Mouse (Mus musculus): ENCODE measurements around the gene Crispld2. TPM values are rescaled to one million over a fixed set of nuclear protein-coding genes. Genes with fewer than 3 reads are reported as not detected.

The Crispld2 gene
- total RNA-seq (2014; rRNA removed) (3.5 and 5.6 TPM in 2 replicates), polyA plus RNA-seq (2015; fragmentation: Nextera tagmentation; extraction: Ambion mirVana) (2.5 and 2.6 TPM in 2 replicates)

- ATAC-seq: peak; percentile 89
- Histone ChIP-seq H3K9me3 (ENCODE audit: low read length) (no peaks in the 10 kb centered on the region), H3K4me3 (ENCODE audit: low read length) (peak within 1 kb of the TSS; percentile 34), H3K4me2 (ENCODE audit: low read depth, low read length) (peak within 1 kb of the TSS; percentile 65), H3K4me1 (ENCODE audit: insufficient read depth, low read length) (0 out of 2 replicates have a peak, but pooled peaks cover 8% of the 10 kb centered on the region), H3K27me3 (ENCODE audit: insufficient read depth, low read length) (peaks cover 5% of the 10 kb centered on the region), H3K27ac (no peak within 1 kb of the TSS), H3K36me3 (ENCODE audit: insufficient read depth, low read length) (no peaks in the 10 kb centered on the region), H3K9ac (replicated peaks; ENCODE audit: low read length) (peak within 1 kb of the TSS; percentile 35; the same call in 1 of the 2 replicates)
- DNase-seq (ENCODE audit: low spot score): peak; percentile 88
- under 1% methylated on average over 25 of the region's 25 CpGs for WGBS
- TF ChIP-seq CTCF (IDR thresholded peaks at IDR 0.05; ENCODE audit: low read depth): peak; percentile 17; the same call in 1 of the 2 replicates
These were observed at the start of gene Crispld2 for GRCm38 (mm10) chr8:119992249-119992648. Gene Crispld2 (plus strand): TSS chr8:119992438.

- Histone ChIP-seq H3K4me1 (ENCODE audit: insufficient read depth, low read length) (no peaks in the 10 kb centered on the region), H3K27me3 (ENCODE audit: insufficient read depth, low read length) (no peaks in the 10 kb centered on the region), H3K36me3 (ENCODE audit: insufficient read depth, low read length) (peaks cover 19% of the 10 kb centered on the region), H3K9me3 (ENCODE audit: low read length) (no peaks in the 10 kb centered on the region), H3K27ac (no peak overlapping the region), H3K4me2 (ENCODE audit: low read depth, low read length) (no peak overlapping the region), H3K9ac (replicated peaks; ENCODE audit: low read length) (no peak overlapping the region), H3K4me3 (ENCODE audit: low read length) (no peak overlapping the region)
- ATAC-seq (no peak), DNase-seq (ENCODE audit: low spot score) (no peak)
- TF ChIP-seq CTCF (IDR thresholded peaks at IDR 0.05; ENCODE audit: low read depth): no peak
- 90% methylated on average over 10 of the region's 10 CpGs for WGBS
These were observed 48.6 kb upstream of the Crispld2 start for GRCm38 (mm10) chr8:119943616-119944015.

- WGBS: 57% methylated on average over 9 of the region's 9 CpGs
- Histone ChIP-seq H3K9ac (replicated peaks; ENCODE audit: low read length) (no peak overlapping the region), H3K27me3 (ENCODE audit: insufficient read depth, low read length) (no peaks in the 10 kb centered on the region), H3K4me3 (ENCODE audit: low read length) (no peak overlapping the region), H3K4me2 (ENCODE audit: low read depth, low read length) (no peak overlapping the region), H3K36me3 (ENCODE audit: insufficient read depth, low read length) (peaks cover 19% of the 10 kb centered on the region), H3K9me3 (ENCODE audit: low read length) (no peaks in the 10 kb centered on the region), H3K27ac (no peak overlapping the region), H3K4me1 (ENCODE audit: insufficient read depth, low read length) (no peaks in the 10 kb centered on the region)
- DNase-seq (ENCODE audit: low spot score) (peak; percentile 86), ATAC-seq (peak; percentile 53)
- peak; percentile 96 for TF ChIP-seq CTCF (IDR thresholded peaks at IDR 0.05; ENCODE audit: low read depth)
These were observed 48.0 kb upstream of the Crispld2 start for GRCm38 (mm10) chr8:119944096-119944811.

GRCm38 (mm10) chr8:119946326-119946865, 45.8 kb upstream of the Crispld2 start:
- Histone ChIP-seq H3K9ac (replicated peaks; ENCODE audit: low read length) (no peak overlapping the region), H3K27ac (no peak overlapping the region), H3K36me3 (ENCODE audit: insufficient read depth, low read length) (peaks cover 31% of the 10 kb centered on the region), H3K4me3 (ENCODE audit: low read length) (no peak overlapping the region), H3K9me3 (ENCODE audit: low read length) (no peaks in the 10 kb centered on the region), H3K4me2 (ENCODE audit: low read depth, low read length) (no peak overlapping the region), H3K4me1 (ENCODE audit: insufficient read depth, low read length) (no peaks in the 10 kb centered on the region), H3K27me3 (ENCODE audit: insufficient read depth, low read length) (no peaks in the 10 kb centered on the region)
- ATAC-seq (no peak), DNase-seq (ENCODE audit: low spot score) (no peak)
- 70% methylated on average over 8 of the region's 8 CpGs for WGBS
- no peak for TF ChIP-seq CTCF (IDR thresholded peaks at IDR 0.05; ENCODE audit: low read depth)

GRCm38 (mm10) chr8:119947653-119948052, 44.6 kb upstream of the Crispld2 start:
- DNase-seq (ENCODE audit: low spot score) (no peak), ATAC-seq (no peak)
- Histone ChIP-seq H3K36me3 (ENCODE audit: insufficient read depth, low read length) (peaks cover 29% of the 10 kb centered on the region), H3K27me3 (ENCODE audit: insufficient read depth, low read length) (no peaks in the 10 kb centered on the region), H3K9ac (replicated peaks; ENCODE audit: low read length) (no peak overlapping the region), H3K4me3 (ENCODE audit: low read length) (no peak overlapping the region), H3K4me2 (ENCODE audit: low read depth, low read length) (no peak overlapping the region), H3K4me1 (ENCODE audit: insufficient read depth, low read length) (no peaks in the 10 kb centered on the region), H3K9me3 (ENCODE audit: low read length) (no peaks in the 10 kb centered on the region), H3K27ac (no peak overlapping the region)
- TF ChIP-seq CTCF (IDR thresholded peaks at IDR 0.05; ENCODE audit: low read depth): no peak
- WGBS: 70% methylated on average over 19 of the region's 19 CpGs

GRCm38 (mm10) chr8:119948340-119948739, 43.9 kb upstream of the Crispld2 start:
- no peaks in the 10 kb centered on the region for H3K9me3 ChIP-seq (ENCODE audit: low read length)
- H3K36me3 ChIP-seq (ENCODE audit: insufficient read depth, low read length): peaks cover 33% of the 10 kb centered on the region
- ATAC-seq (no peak), DNase-seq (ENCODE audit: low spot score) (peak; percentile 21)
- H3K9ac ChIP-seq (replicated peaks; ENCODE audit: low read length): no peak overlapping the region
- no peak overlapping the region for H3K4me3 ChIP-seq (ENCODE audit: low read length)
- WGBS: 62% methylated on average over 15 of the region's 15 CpGs
- H3K4me2 ChIP-seq (ENCODE audit: low read depth, low read length): no peak overlapping the region
- H3K27ac ChIP-seq: no peak overlapping the region
- H3K4me1 ChIP-seq (ENCODE audit: insufficient read depth, low read length): no peaks in the 10 kb centered on the region
- 0 out of 2 replicates have a peak, but pooled peaks have one; percentile 9 for TF ChIP-seq CTCF (IDR thresholded peaks at IDR 0.05; ENCODE audit: low read depth)
- no peaks in the 10 kb centered on the region for H3K27me3 ChIP-seq (ENCODE audit: insufficient read depth, low read length)

- ATAC-seq: no peak
- WGBS: 60% methylated on average over 7 of the region's 7 CpGs
- H3K27me3 ChIP-seq (ENCODE audit: insufficient read depth, low read length): no peaks in the 10 kb centered on the region
- no peak overlapping the region for H3K27ac ChIP-seq
- no peaks in the 10 kb centered on the region for H3K9me3 ChIP-seq (ENCODE audit: low read length)
- no peak for DNase-seq (ENCODE audit: low spot score)
- H3K4me1 ChIP-seq (ENCODE audit: insufficient read depth, low read length): no peaks in the 10 kb centered on the region
- H3K36me3 ChIP-seq (ENCODE audit: insufficient read depth, low read length): peaks cover 70% of the 10 kb centered on the region
- no peak overlapping the region for H3K4me2 ChIP-seq (ENCODE audit: low read depth, low read length)
- no peak overlapping the region for H3K4me3 ChIP-seq (ENCODE audit: low read length)
- no peak for TF ChIP-seq CTCF (IDR thresholded peaks at IDR 0.05; ENCODE audit: low read depth)
- H3K9ac ChIP-seq (replicated peaks; ENCODE audit: low read length): no peak overlapping the region
These were observed 40.0 kb upstream of the Crispld2 start for GRCm38 (mm10) chr8:119952282-119952681.
